Mouse (Mus musculus) liver, adult 2 months (tissue): ENCODE measurements at regions not wholly inside any gene's neighbourhood (a gene's known extent, or its start where the extent isn't known, plus 50 kb on each side); places are given as distances from the start of the nearest gene placed in this dataset.

Experiments
- CTCF ChIP-seq: fragments of 200-500 bp; IDR thresholded peaks from 2 replicates; pipeline ENCODE4 v1.5.1; 2011; ENCODE audit warnings: low read depth, low read length, control low read depth
- POLR2A ChIP-seq: fragments of 200-500 bp; IDR thresholded peaks from 2 replicates; pipeline ENCODE4 v1.6.1; 2011; ENCODE audit warnings: low read length, control low read depth; ENCODE audit not compliant: insufficient read depth; ENCODE audit errors: extremely low read depth

DNA sequence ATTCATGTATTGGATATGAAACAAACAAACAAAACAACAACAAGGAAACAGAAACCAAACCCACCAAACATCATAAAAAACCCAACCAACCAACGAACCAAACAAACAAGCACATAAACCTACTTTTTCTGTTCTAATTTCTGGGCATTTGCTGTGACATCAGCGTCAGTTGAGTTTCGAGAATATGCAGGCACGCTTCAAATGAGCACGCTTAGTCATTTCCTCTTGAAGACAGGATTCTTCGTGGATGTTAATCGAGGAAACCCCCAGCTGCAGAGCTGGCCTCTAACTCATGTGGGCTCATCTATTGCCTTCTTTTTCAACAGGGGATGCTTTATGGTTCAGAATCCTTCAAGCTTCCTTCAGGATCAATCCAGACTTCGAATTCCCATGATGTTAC lies 187.0 kb downstream of the Gm7489 start:
- TF ChIP-seq CTCF (no peak), POLR2A (no peak)
